Mouse (Mus musculus) B cell, adult 62 days (primary cell): ENCODE results near the gene Lsmem1. TPM values are rescaled to one million over a fixed set of nuclear protein-coding genes. Genes with fewer than 3 reads are reported as not detected.

ENCODE experiments used
- total RNA-seq: library from RNA; stranded (reverse); gene quantifications from 4 replicates; pipeline ENCODE4 v1.2.4, GENCODE M21; 2023

Gene Lsmem1
- total RNA-seq, result 1.3 to 2.0 TPM (median 1.6 TPM) in 4 replicates

DNA sequence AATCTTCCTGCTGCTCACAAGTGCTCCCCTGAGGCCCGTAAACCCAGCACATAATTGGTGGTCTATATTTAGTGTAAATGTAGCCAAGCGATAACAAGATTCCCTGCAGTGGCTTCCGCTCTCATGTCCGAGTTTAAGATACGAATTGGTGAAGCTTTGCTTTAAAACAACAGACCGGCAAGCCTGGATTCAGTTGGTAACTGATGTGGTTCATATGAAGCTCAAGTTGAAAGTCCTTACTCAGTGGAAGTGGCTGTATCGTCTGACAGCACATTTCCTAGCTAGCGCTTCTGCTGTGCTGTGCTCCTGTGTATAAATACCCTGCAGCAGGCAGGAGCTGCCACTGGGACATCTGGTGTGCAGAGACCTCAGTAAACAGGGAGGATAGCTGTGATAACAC is at the start of gene Lsmem1:
Lsmem1 (minus strand) TSS at position 189 of the 400 bp plus-strand sequence.

GRCm38 (mm10) chr12:40248454-40249180 is 49.3 kb upstream of the Lsmem1 start, which contains the start of gene Ifrd1:
TSS of gene Ifrd1 (minus strand) at chr12:40248504.

DNA sequence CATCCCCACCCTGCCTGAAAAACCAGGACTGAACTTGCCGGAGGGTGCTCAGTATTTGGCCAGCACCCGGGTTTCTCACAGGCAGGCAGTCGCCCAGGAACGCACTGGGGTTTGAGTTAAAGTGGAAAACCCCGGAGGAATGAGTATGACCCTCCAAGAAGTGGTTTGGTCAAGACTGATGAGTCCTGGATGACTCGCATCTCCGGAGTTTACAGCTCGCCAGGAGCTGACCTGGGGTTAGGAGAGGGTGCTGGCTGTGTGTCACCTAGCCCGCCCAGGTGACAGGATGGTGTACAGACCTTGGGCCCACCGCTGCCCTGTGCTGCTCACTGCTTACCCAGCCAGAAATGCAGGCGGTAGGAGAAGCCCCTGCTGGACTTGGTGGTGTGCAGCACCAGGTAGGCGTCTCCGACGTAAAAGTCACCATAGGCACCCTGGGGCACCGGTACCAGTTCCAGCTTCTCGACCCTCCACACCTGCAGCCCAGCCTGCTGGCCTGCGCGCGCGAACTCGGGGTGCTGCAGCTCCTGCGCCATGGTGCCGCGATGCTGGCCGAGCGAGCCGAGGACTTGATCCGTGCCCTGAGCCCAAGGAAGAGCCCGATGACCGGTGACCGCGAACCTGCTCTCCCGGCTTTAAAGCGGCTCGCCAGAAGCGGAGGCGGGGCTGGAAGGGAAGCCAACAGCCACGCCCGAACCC is 65.6 kb downstream of the Lsmem1 start, which contains the start of gene Scin:
Scin (minus strand) TSS at position 656 of the 699 bp plus-strand sequence.

Other genes with a start within 250 kb of the Lsmem1 start
- 50.0 to 56.6 TPM (median 55.0 TPM) in 4 replicates for gene Arl4a, start 161.5 kb downstream of the Lsmem1 start, total RNA-seq
- 0.25 to 0.49 TPM in 2 of 4 replicates, not detected in the others for gene Scin, start 65.3 kb downstream of the Lsmem1 start, total RNA-seq
- 514 to 611 TPM (median 562 TPM) in 4 replicates for gene Ifrd1, start 49.0 kb upstream of the Lsmem1 start, total RNA-seq
- gene Zfp277, start 246.4 kb upstream of the Lsmem1 start, total RNA-seq, result 23.4 to 25.5 TPM (median 23.8 TPM) in 4 replicates
- gene Dock4, start 246.5 kb upstream of the Lsmem1 start, total RNA-seq, result 0.58 to 0.88 TPM (median 0.73 TPM) in 4 replicates